8 mouse cellular contexts compared by ENCODE assay signal in the genomic region with DNA sequence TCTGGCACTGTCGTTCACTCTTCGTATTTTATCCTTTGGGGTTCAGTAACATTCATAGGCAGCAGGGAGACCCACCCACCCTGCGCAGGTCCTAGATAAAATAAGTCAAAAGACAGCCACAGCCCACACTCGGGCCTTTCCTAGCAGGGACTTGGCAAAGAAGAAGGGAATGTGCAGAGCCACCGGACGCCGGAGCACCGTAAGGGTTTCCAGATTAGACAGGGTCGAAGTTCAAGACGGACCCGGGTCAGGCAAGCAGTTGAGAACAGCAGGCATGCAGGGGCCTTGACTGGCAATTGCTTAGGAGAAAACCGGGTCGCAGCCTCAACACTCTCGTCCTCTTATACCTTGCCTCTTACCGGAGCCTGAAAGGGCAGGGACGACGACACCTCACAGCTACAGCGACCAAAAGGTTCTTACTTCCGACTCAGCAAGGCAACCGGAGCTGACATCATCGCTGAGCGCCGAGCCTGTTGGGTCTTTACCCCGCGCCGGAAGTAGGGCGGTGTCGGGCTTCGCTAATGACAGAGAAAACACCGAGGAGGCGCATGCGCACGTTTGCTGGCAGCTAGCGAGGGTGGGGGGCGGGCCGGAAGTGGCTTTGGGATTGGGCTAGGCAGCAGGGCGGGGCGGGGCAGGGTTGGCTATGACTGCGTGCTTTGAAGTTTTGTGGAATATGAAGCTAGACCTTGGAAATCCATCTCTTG. TPM values are rescaled to one million over a fixed set of nuclear protein-coding genes. Genes with fewer than 3 reads are reported as not detected.
A peak's percentile ranks its signal among the peaks of the same experiment; 100 is the strongest.
DNase-seq lines count a peak whose midpoint lies in the region; ATAC-seq and TF ChIP-seq lines count a peak whose summit lies in the region.

A gene (minus strand): TSS at position 475 of the 707 bp plus-strand sequence.

- peak within 1 kb of the TSS; percentile 91 for H3K4me3 ChIP-seq in hindbrain, embryonic 13.5 days

- TF ChIP-seq CTCF in Patski (IDR thresholded peaks at IDR 0.05) = no peak

- under 1% methylated on average over 39 of the region's 39 CpGs for WGBS in hindbrain, embryonic 13.5 days

- DNase-seq in Patski (ENCODE audit: low read depth, low spot score) = peak; percentile 88
- peak; percentile 99 to 100 for DNase-seq in cerebellum, postnatal 14 days
- DNase-seq in frontal cortex, postnatal 14 days (ENCODE audit: low spot score in 2 of 2) = peak; percentile 98
- peak; percentile 100 for DNase-seq in layer of hippocampus, postnatal 25 days (ENCODE audit: extremely low spot score in 1 of 2, low spot score in 1 of 2)
- peak; percentile 99 for DNase-seq in lung, postnatal 25 days (ENCODE audit: low spot score)
- DNase-seq in retina, embryonic 14.5 days (ENCODE audit: low spot score) = peak; percentile 100
- DNase-seq in thymus, postnatal 4 days = peak; percentile 99

- peak within 1 kb of the TSS; percentile 89 for H3K4me2 ChIP-seq in hindbrain, embryonic 13.5 days

- H3K36me3 ChIP-seq in hindbrain, embryonic 13.5 days = peaks cover 24% of the 10 kb centered on the region

- peak within 1 kb of the TSS; percentile 71 for H3K27ac ChIP-seq in hindbrain, embryonic 13.5 days

- peaks cover 15% of the 10 kb centered on the region for H3K4me1 ChIP-seq in hindbrain, embryonic 13.5 days (replicated peaks)

- CTCF ChIA-PET in Patski (lab: Charles Lee) = interaction anchor here (2.1 kb wide), 1 partner anchor 12 kb away, joined by 10 read pairs; no protein-coding TSS in a partner anchor

- peak within 1 kb of the TSS; percentile 87 for H3K9ac ChIP-seq in hindbrain, embryonic 13.5 days

- POLR2A ChIA-PET in Patski (lab: Charles Lee) = no interaction called here

- peaks cover 5% of the 10 kb centered on the region for H3K27me3 ChIP-seq in Patski
- 0 out of 2 replicates have a peak, but pooled peaks cover 2% of the 10 kb centered on the region for H3K27me3 ChIP-seq in hindbrain, embryonic 13.5 days

- in situ Hi-C loops in Patski (cut with MboI; ENCODE audit: low pct_unique_long_range_greater_than_20kb) = no loop called here

- no peaks in the 10 kb centered on the region for H3K9me3 ChIP-seq in hindbrain, embryonic 13.5 days

- ATAC-seq in Patski = peak; percentile 78
- peak; percentile 94 for ATAC-seq in hindbrain, embryonic 13.5 days (ENCODE audit: low FRiP score)

RNA-seq across cellular contexts. Expression of the gene that starts here (rescaled TPM):
- polyA plus RNA-seq in Patski (2021) = 44.1 TPM
- 35.6 and 37.7 TPM in 2 replicates for polyA plus RNA-seq in hindbrain, embryonic 13.5 days (2015; fragmentation: Nextera tagmentation; extraction: Ambion mirVana)
- total RNA-seq in layer of hippocampus, postnatal 25 days (2021) = 10 to 100 TPM; 76.0 to 81.7 TPM

Comparison
In these comparisons a context has a peak if more than half of its experiments do, and no peak if none do; other contexts are left out.
1. Peak in every context shown above with its lines: DNase-seq, ATAC-seq, H3K4me3 ChIP-seq and H3K27ac ChIP-seq.